Mouse (Mus musculus) layer of hippocampus, postnatal 14 days (tissue): ENCODE measurements at regions not wholly inside any gene's neighbourhood (a gene's known extent, or its start where the extent isn't known, plus 50 kb on each side); places are given as distances from the start of the nearest gene placed in this dataset.
"Not testable (repeated sequence)": the region's sequence is repeated elsewhere in the genome, so short reads cannot be mapped to it uniquely, and the experiment has no call there.

Experiments
- DNase-seq, 2 experiments: peaks; one replicate each; pipeline ENCODE4 v3.0.0; 2021 to 2022; ENCODE audit warnings: low spot score in 2 of 2, mixed read lengths in 1 of 2

- DNase-seq, result no peak
Observed at GRCm38 (mm10) chr8:39426770-39427169, 1248.1 kb upstream of the Adam24 start.

- DNase-seq, result peak in 1 of 2 experiments; percentile 5
Observed at GRCm38 (mm10) chr8:39427402-39427801, 1247.5 kb upstream of the Adam24 start.

GRCm38 (mm10) chr8:39440550-39441333 is 1234.1 kb upstream of the Adam24 start:
- DNase-seq, result no peak

GRCm38 (mm10) chr8:39491139-39491538 is 1183.7 kb upstream of the Adam24 start:
- DNase-seq, result not testable (repeated sequence)

GRCm38 (mm10) chr8:39500419-39500818 is 1174.5 kb upstream of the Adam24 start:
- DNase-seq, result no peak

GRCm38 (mm10) chr8:39504261-39504660 is 1170.6 kb upstream of the Adam24 start:
- DNase-seq, result no peak

GRCm38 (mm10) chr8:39512967-39513366 is 1161.9 kb upstream of the Adam24 start:
- no peak for DNase-seq
